Mouse (Mus musculus): ENCODE results near the gene Foxo1.

DNA sequence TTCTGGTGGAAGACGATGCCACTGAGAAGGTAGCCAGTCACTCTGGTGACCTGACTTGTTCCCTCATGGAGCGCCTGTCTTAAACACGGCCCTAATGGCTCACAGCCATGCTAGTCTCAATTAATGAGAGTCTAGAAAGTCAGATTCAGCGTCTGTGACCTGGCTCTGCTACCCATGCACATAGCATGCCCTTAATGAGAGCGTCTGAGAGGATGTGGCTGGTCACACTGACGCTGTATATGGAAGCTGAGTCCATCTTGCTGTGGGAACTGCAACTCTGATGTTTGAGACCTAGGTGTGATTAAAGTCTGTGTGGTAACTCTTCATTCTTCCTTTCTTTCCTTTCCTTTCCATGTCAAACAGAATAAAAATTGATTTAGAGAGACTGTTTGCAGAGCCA, 32.4 kb downstream of the Foxo1 start:
- TF ChIP-seq CTCF (IDR thresholded peaks at IDR 0.05; ENCODE audit: borderline replicate concordance, insufficient read depth, low read length): no peak
- TF ChIP-seq POLR2A (IDR thresholded peaks at IDR 0.05; ENCODE audit: low read depth, low read length): no peak

All from embryonic fibroblast, embryonic 13.5 days (primary cell).